Mouse (Mus musculus) E14TG2a.4 (cell line): ENCODE results near the gene Shh.

Experiments
- CTCF ChIP-seq: conservative IDR thresholded peaks from 2 replicates; pipeline ENCODE4 v1.5.1; 2014; ENCODE audit warnings: low read length
- NANOG ChIP-seq: IDR thresholded peaks from 2 replicates; pipeline ENCODE4 v1.6.1; 2014; ENCODE audit warnings: borderline replicate concordance, low read length, mixed read lengths

DNA sequence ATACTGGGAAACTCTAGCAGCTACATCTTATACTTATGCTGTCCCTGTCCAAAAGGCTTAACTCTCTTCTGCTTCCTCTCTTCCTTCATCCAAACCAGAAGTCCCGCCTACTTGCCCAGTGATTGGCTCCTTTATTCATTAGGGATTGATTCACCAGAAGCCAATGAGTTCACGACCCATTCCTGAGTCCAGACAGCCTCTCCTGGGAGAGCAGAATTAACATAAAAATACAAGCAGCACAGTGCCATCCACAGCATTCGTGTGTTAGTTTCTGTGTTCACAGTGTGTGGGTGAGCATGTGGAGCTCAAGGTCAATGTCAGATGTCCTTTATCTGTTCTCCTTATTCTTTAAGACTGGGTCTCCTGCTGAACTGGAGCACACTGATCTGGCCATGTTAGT is 13.5 kb downstream of the Shh start:
- TF ChIP-seq CTCF (no peak), NANOG (no peak; the same call in 1 of the 2 replicates)
